Mouse (Mus musculus): ENCODE measurements around the gene Cnnm1. TPM values are rescaled to one million over a fixed set of nuclear protein-coding genes. Genes with fewer than 3 reads are reported as not detected.
"Not testable (repeated sequence)": the region's sequence is repeated elsewhere in the genome, so short reads cannot be mapped to it uniquely, and the experiment has no call there.

The Cnnm1 gene
- total and polyA plus RNA-seq, 2 experiments from 2014 or later, result 2.5 to 9.6 TPM

DNA sequence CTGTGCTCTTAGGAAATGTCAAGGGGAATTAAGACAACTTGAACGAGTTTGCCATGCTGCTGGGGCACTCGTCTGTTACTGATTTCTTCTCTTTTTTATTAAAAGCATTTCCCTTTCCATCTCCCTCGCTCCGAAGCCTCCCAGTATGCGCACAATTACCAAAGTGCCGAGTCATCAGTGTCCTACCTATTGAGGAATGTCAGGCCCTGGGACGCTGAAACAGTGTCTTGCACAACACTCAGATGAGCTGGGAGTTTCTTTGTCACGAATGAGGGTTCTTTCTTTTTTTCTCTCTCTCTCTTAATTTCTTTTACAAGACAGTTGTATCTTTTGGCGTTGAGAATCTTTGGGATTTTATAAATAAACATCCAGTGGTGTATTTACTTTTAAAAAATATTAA, 40.3 kb downstream of the Cnnm1 start:
- Histone ChIP-seq H3K27ac (no peak overlapping the region), H3K9ac (replicated peaks; ENCODE audit: low read length) (no peak overlapping the region), H3K9me3 (ENCODE audit: low read length) (no peaks in the 10 kb centered on the region), H3K36me3 (ENCODE audit: insufficient read depth, low read length) (peaks cover 6% of the 10 kb centered on the region; the same call in 1 of the 2 replicates), H3K4me3 (ENCODE audit: low read length) (no peak overlapping the region), H3K4me2 (ENCODE audit: low read depth, low read length) (no peak overlapping the region), H3K27me3 (ENCODE audit: insufficient read depth, low read length) (no peaks in the 10 kb centered on the region), H3K4me1 (ENCODE audit: insufficient read depth, low read length) (no peaks in the 10 kb centered on the region)
- WGBS, result 53% methylated on average over 9 of the region's 9 CpGs
- DNase-seq (ENCODE audit: low spot score) (no peak), ATAC-seq (no peak)
- TF ChIP-seq CTCF (IDR thresholded peaks at IDR 0.05; ENCODE audit: low read depth), result no peak

DNA sequence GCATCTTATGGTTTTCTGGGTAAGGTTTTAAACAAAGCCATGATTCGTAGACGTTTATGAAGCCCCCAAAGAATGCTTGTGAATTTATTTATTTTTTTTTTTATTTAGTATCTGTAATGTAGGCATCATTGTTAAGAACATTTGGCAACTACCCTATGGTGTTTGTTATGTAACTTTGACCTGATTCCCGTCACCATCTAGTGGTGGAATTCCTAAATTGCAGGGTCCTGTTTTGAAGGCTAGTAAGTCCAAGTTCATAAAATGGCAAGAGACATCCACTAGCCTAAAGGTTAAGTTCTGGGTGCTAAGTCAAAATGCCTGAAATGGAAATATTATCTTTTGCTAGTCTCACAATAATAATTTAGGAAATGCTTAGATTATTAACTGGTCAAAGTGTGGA, 47.2 kb downstream of the Cnnm1 start:
- H3K4me2 ChIP-seq (ENCODE audit: low read depth, low read length), result no peak overlapping the region
- H3K4me1 ChIP-seq (ENCODE audit: insufficient read depth, low read length), result no peaks in the 10 kb centered on the region
- DNase-seq (ENCODE audit: low spot score) (peak; percentile 63), ATAC-seq (no peak)
- H3K36me3 ChIP-seq (ENCODE audit: insufficient read depth, low read length), result peaks cover 6% of the 10 kb centered on the region; the same call in 1 of the 2 replicates
- peak; percentile 72 for TF ChIP-seq CTCF (IDR thresholded peaks at IDR 0.05; ENCODE audit: low read depth)
- H3K27ac ChIP-seq, result no peak overlapping the region
- H3K27me3 ChIP-seq (ENCODE audit: insufficient read depth, low read length), result no peaks in the 10 kb centered on the region
- H3K4me3 ChIP-seq (ENCODE audit: low read length), result no peak overlapping the region
- H3K9me3 ChIP-seq (ENCODE audit: low read length), result no peaks in the 10 kb centered on the region
- no peak overlapping the region for H3K9ac ChIP-seq (replicated peaks; ENCODE audit: low read length)
- WGBS, result 42% methylated on average over 3 of the region's 3 CpGs

- not testable (repeated sequence) for H3K4me1 ChIP-seq (ENCODE audit: insufficient read depth, low read length); DNase-seq (ENCODE audit: low spot score); H3K27me3 ChIP-seq (ENCODE audit: insufficient read depth, low read length); H3K4me3 ChIP-seq (ENCODE audit: low read length); H3K4me2 ChIP-seq (ENCODE audit: low read depth, low read length); H3K27ac ChIP-seq; H3K36me3 ChIP-seq (ENCODE audit: insufficient read depth, low read length); H3K9ac ChIP-seq (replicated peaks; ENCODE audit: low read length); ATAC-seq; H3K9me3 ChIP-seq (ENCODE audit: low read length)
- 77% methylated on average over 1 of the region's 1 CpGs for WGBS
Measured at GRCm38 (mm10) chr19:43493316-43493715, 53.1 kb downstream of the Cnnm1 start.

GRCm38 (mm10) chr19:43493878-43494277, 53.6 kb downstream of the Cnnm1 start:
- H3K36me3 ChIP-seq (ENCODE audit: insufficient read depth, low read length), result peaks cover 8% of the 10 kb centered on the region; the same call in 1 of the 2 replicates
- H3K27me3 ChIP-seq (ENCODE audit: insufficient read depth, low read length), result no peaks in the 10 kb centered on the region
- DNase-seq (ENCODE audit: low spot score) (no peak), ATAC-seq (no peak)
- 87% methylated on average over 6 of the region's 6 CpGs for WGBS
- H3K27ac ChIP-seq, result no peak overlapping the region
- H3K4me3 ChIP-seq (ENCODE audit: low read length), result no peak overlapping the region
- no peaks in the 10 kb centered on the region for H3K4me1 ChIP-seq (ENCODE audit: insufficient read depth, low read length)
- H3K9me3 ChIP-seq (ENCODE audit: low read length), result no peaks in the 10 kb centered on the region
- H3K9ac ChIP-seq (replicated peaks; ENCODE audit: low read length), result no peak overlapping the region
- no peak overlapping the region for H3K4me2 ChIP-seq (ENCODE audit: low read depth, low read length)
- TF ChIP-seq CTCF (IDR thresholded peaks at IDR 0.05; ENCODE audit: low read depth), result no peak

- H3K9me3 ChIP-seq (ENCODE audit: low read length), result no peaks in the 10 kb centered on the region
- TF ChIP-seq CTCF (IDR thresholded peaks at IDR 0.05; ENCODE audit: low read depth), result no peak
- no peak overlapping the region for H3K27ac ChIP-seq
- no peaks in the 10 kb centered on the region for H3K27me3 ChIP-seq (ENCODE audit: insufficient read depth, low read length)
- WGBS, result 14% methylated on average over 14 of the region's 14 CpGs
- ATAC-seq, result no peak
- 0 out of 2 replicates have a peak overlapping the region, but pooled peaks have one; percentile 1 for H3K4me3 ChIP-seq (ENCODE audit: low read length)
- H3K36me3 ChIP-seq (ENCODE audit: insufficient read depth, low read length), result peaks cover 10% of the 10 kb centered on the region
- H3K9ac ChIP-seq (replicated peaks; ENCODE audit: low read length), result no peak overlapping the region
- H3K4me1 ChIP-seq (ENCODE audit: insufficient read depth, low read length), result no peaks in the 10 kb centered on the region
- peak overlapping the region; percentile 37 for H3K4me2 ChIP-seq (ENCODE audit: low read depth, low read length)
- no peak for DNase-seq (ENCODE audit: low spot score)
Measured at GRCm38 (mm10) chr19:43494914-43495313, 54.7 kb downstream of the Cnnm1 start.

DNA sequence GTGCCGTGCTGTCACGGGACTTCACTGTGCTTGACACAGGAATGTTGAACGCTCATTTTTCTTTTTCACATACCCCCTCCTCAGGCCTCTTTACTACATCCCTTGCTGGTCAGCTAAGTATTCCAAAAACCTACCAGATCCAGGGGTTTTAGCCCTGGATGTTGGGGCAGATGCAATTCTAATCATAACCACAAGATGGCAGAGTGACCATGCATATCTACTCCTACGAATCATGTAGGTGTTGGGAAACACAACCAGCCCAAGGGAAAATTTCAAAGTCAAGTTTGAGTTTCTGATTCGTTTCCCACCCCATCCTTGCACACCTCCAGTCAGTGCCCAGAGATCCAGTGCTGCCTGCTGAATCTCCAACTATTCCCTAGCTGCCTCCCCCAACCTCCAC, 55.6 kb downstream of the Cnnm1 start:
- H3K4me2 ChIP-seq (ENCODE audit: low read depth, low read length), result no peak overlapping the region
- TF ChIP-seq CTCF (IDR thresholded peaks at IDR 0.05; ENCODE audit: low read depth), result peak; percentile 90
- peak; percentile 31; the same call in 1 of the 2 replicates for ATAC-seq
- H3K4me1 ChIP-seq (ENCODE audit: insufficient read depth, low read length), result no peaks in the 10 kb centered on the region
- H3K36me3 ChIP-seq (ENCODE audit: insufficient read depth, low read length), result peaks cover 19% of the 10 kb centered on the region
- 19% methylated on average over 5 of the region's 5 CpGs for WGBS
- no peaks in the 10 kb centered on the region for H3K9me3 ChIP-seq (ENCODE audit: low read length)
- H3K4me3 ChIP-seq (ENCODE audit: low read length), result no peak overlapping the region
- H3K27ac ChIP-seq, result no peak overlapping the region
- no peaks in the 10 kb centered on the region for H3K27me3 ChIP-seq (ENCODE audit: insufficient read depth, low read length)
- DNase-seq (ENCODE audit: low spot score), result peak; percentile 84
- no peak overlapping the region for H3K9ac ChIP-seq (replicated peaks; ENCODE audit: low read length)

DNA sequence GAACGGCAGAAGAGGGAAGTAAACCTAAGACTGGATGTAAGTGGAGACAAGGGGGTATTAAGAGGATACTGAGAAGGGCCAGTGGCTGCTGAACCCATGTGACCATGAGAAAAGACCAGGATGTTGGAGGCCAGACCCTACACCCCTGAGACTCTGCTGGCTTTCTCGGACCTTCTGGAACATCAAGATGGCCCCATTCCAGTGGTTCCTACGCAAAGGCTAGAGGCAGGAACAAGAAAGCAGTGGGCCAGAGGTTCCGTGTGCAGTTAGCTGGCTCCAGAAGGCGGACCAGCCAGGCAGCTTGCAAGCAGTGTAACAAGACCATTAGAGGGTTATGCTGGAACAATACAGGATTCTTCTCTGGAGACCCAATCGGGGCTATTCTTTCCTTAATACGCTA, 57.2 kb downstream of the Cnnm1 start:
- ATAC-seq, result no peak
- no peaks in the 10 kb centered on the region for H3K9me3 ChIP-seq (ENCODE audit: low read length)
- H3K36me3 ChIP-seq (ENCODE audit: insufficient read depth, low read length), result peaks cover 28% of the 10 kb centered on the region
- H3K4me3 ChIP-seq (ENCODE audit: low read length), result no peak overlapping the region
- H3K4me1 ChIP-seq (ENCODE audit: insufficient read depth, low read length), result no peaks in the 10 kb centered on the region
- H3K4me2 ChIP-seq (ENCODE audit: low read depth, low read length), result no peak overlapping the region
- H3K27me3 ChIP-seq (ENCODE audit: insufficient read depth, low read length), result no peaks in the 10 kb centered on the region
- WGBS, result 86% methylated on average over 7 of the region's 7 CpGs
- TF ChIP-seq CTCF (IDR thresholded peaks at IDR 0.05; ENCODE audit: low read depth), result no peak
- no peak overlapping the region for H3K27ac ChIP-seq
- H3K9ac ChIP-seq (replicated peaks; ENCODE audit: low read length), result no peak overlapping the region
- no peak for DNase-seq (ENCODE audit: low spot score)
